ENCODE assay signal across 22 mouse cellular contexts in genomic region chr8:77805657-77806056, GRCm38 (mm10).
DNase-seq lines count a peak whose midpoint lies in the region; ATAC-seq and TF ChIP-seq lines count a peak whose summit lies in the region.
"Had no signal": no experiment of that assay in that cellular context is flagged by ENCODE, and none has a peak within 500 bp of the region (broad histone marks: within the 10 kb centered on the region; RNA-seq: fewer than 3 reads in every experiment).

No protein-coding gene starts in this region.

- no peaks in the 10 kb centered on the region for H3K36me3 ChIP-seq in myocyte (ENCODE audit: control insufficient read depth, insufficient read depth)
- H3K36me3 ChIP-seq: embryonic facial prominence, embryonic 15.5 days; forebrain, embryonic 10.5 days; heart, embryonic 10.5 days; hindbrain, embryonic 13.5 days had no signal

- no peaks in the 10 kb centered on the region for H3K27me3 ChIP-seq in myocyte (ENCODE audit: control insufficient read depth, insufficient read depth, insufficient read length)
- H3K27me3 ChIP-seq: embryonic facial prominence, embryonic 15.5 days; hindbrain, embryonic 13.5 days had no signal

- H3ac ChIP-seq in myocyte (ENCODE audit: control insufficient read depth, insufficient read length): no peak overlapping the region

- no peak overlapping the region for H3K4me3 ChIP-seq in myocyte
- H3K4me3 ChIP-seq: embryonic facial prominence, embryonic 15.5 days; erythroblast, embryonic 14.5 days; forebrain, embryonic 10.5 days; gastrocnemius, adult 2 months; heart, embryonic 10.5 days; hindbrain, embryonic 13.5 days had no signal

- peak; percentile 68 for DNase-seq in lung, postnatal 36 days
- no peak for DNase-seq in lung, postnatal 10 days
- peak; percentile 93 for DNase-seq in 416B (ENCODE audit: low read depth)
- DNase-seq in adipocyte (ENCODE audit: low spot score): peak; percentile 72
- DNase-seq in kidney, postnatal 36 days: no peak
- DNase-seq: adrenal gland, postnatal 14 days; cerebellum, adult 18-20 months; cerebellum, adult 9-11 months; cerebellum, postnatal 36 days; gastrocnemius, adult 2 months; gastrocnemius, postnatal 25 days; heart, adult 18-20 months; heart, postnatal 10 days had no signal

- TF ChIP-seq POLR2A in myocyte (IDR thresholded peaks at IDR 0.05; ENCODE audit: insufficient read length, low read depth): no peak

- H3K79me2 ChIP-seq in myocyte (ENCODE audit: control insufficient read depth, insufficient read depth): no peaks in the 10 kb centered on the region

- ATAC-seq in megakaryocyte, adult 5-6 weeks (ENCODE audit: poor library complexity, severe bottlenecking): no peak
- ATAC-seq: forebrain, embryonic 14.5 days; hindbrain, postnatal 0 days had no signal

- peak overlapping the region; percentile 62 for H3K4me2 ChIP-seq in myocyte (ENCODE audit: low read depth)
- H3K4me2 ChIP-seq: embryonic facial prominence, embryonic 15.5 days; hindbrain, embryonic 13.5 days had no signal

TF ChIP-seq in myocyte, 11 proteins besides CTCF, POLR2A, EP300 and RAD21:
- TF ChIP-seq POLR2AphosphoS2 (IDR thresholded peaks at IDR 0.05; ENCODE audit: insufficient read length, low read depth) (no peak), E2F4 (IDR thresholded peaks at IDR 0.05; ENCODE audit: insufficient read depth) (no peak), MAX (IDR thresholded peaks at IDR 0.05; ENCODE audit: low read depth) (no peak), TCF3 (IDR thresholded peaks at IDR 0.05; ENCODE audit: insufficient read length, low read depth) (no peak), REST (IDR thresholded peaks at IDR 0.05; ENCODE audit: insufficient read depth, insufficient read length) (no peak), CEBPB (IDR thresholded peaks at IDR 0.05; ENCODE audit: insufficient read depth, poor library complexity, severe bottlenecking) (no peak), USF1 (IDR thresholded peaks at IDR 0.05; ENCODE audit: low read depth) (peak; percentile 68)

Comparison
In these comparisons a context has a peak if more than half of its experiments do, and no peak if none do; other contexts are left out.
1. DNase-seq: peak in lung, postnatal 36 days (single experiment), 416B (single experiment) and adipocyte (single experiment); none in lung, postnatal 10 days (single experiment) and kidney, postnatal 36 days (0 of 2).